Mouse (Mus musculus) right cerebral cortex, adult 18-20 months (tissue): ENCODE measurements around the gene Zfp493.
A peak's percentile ranks its signal among the peaks of the same experiment; 100 is the strongest.
"Not testable (repeated sequence)": the region's sequence is repeated elsewhere in the genome, so short reads cannot be mapped to it uniquely, and the experiment has no call there.

ENCODE experiments used
- DNase-seq: peaks from one replicate; pipeline ENCODE4 v3.0.0; 2022; ENCODE audit warnings: mixed read lengths

The Zfp493 gene

DNA sequence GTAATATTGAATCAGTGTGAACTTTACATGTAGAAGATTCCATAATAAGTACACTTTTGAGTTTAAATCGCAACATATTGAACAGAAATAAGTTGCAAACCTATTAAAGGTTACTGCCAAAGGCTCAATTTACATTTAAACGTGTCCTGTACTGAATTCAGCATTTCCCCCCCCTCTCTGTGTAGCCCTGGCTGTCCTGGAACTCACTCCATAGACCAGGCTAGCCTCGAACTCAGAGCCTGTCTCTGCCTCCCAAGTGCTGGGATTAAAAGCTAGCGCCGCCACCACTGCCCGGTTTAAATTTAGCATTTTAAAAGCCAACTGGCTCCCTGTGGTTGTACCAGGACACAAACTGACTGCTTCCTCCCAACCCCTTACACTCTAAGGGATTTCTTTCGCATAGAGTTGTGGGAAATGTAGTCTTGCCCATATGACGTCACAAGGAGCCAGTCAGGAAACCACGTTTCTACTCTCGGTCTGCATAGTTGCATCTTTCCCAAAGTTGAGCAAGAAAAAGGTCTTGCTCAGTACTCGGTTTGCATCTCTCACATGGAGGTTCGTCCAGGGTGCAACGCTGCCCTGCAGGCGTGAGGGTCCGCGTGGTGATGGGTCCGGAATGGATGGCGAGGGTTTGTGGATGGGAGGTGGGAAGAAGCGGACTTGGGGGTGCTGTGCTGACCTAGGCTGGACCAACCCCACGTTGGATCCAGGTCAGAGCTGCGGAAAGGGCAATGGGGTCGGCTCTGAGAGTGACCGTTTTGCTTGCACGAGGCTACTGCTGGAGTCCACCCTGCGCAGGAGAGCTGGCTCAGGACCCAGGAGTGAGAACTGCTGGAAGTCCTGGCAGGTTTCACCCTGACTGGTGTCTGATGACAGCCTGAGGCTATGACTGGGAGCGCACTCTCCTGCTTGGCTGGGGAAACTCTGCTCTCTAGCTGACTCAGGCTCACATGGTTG, at the start of gene Zfp493:
Zfp493 (plus strand) TSS at position 429 of the 957 bp plus-strand sequence.
- peak; percentile 80 for DNase-seq

DNA sequence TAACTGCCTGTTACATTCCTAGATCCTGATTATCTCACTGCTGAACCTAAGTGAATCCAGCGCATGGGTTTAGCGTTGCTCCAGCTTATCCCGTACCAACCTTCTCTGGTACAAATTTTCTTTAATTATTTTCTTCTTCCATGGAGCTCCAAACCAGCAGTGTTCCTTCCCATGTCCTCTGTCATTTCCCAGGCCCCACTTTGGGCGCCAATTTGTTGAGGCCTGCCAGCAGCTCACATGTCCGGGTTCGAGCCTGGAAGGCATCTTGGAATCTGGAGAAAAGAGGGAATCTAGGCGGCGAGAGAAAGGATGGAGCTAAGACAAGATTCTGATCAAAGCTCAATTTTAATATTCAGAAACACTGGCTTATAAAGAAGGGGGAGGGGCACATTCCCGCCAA, 45.1 kb upstream of the Zfp493 start:
- not testable (repeated sequence) for DNase-seq

DNA sequence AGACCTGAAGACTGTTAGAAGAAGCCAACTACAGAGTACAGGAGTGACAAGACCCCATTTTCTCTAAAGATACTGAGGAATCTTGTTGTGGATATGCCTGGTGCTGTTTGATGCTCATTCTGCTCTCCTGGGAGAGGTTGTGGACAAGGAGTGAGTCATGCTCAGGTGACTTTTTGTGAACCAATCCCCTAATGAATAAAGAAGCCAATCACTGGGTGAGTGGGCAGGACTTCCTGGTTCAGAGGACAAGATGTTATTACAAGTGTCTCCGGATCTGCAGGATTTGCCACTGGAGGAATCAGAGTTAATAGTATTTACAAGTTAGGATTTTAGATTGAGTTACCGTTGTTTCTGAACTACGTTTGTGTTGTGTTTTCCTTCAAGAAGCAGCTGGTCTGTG, 36.6 kb upstream of the Zfp493 start:
- no peak for DNase-seq

DNA sequence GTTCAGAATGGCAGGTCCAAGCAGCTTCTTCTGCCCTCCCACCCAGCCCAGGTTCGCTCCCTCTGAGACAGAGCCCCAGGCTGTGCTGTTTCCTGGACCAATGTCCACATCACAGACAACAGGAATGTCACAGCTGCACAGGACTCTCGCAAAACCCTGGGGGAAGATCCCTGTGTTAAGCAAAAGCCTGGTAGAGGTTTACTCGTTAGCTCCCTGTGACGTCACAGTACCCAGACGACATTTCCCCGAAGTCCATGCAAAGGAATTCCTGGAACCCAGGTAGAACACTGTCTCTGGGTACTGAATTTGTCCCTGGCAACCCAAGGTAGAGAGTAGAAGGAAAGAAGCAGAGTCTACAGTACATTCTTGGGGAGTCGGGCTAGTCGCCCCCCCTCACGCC, 35.6 kb upstream of the Zfp493 start:
- no peak for DNase-seq

DNA sequence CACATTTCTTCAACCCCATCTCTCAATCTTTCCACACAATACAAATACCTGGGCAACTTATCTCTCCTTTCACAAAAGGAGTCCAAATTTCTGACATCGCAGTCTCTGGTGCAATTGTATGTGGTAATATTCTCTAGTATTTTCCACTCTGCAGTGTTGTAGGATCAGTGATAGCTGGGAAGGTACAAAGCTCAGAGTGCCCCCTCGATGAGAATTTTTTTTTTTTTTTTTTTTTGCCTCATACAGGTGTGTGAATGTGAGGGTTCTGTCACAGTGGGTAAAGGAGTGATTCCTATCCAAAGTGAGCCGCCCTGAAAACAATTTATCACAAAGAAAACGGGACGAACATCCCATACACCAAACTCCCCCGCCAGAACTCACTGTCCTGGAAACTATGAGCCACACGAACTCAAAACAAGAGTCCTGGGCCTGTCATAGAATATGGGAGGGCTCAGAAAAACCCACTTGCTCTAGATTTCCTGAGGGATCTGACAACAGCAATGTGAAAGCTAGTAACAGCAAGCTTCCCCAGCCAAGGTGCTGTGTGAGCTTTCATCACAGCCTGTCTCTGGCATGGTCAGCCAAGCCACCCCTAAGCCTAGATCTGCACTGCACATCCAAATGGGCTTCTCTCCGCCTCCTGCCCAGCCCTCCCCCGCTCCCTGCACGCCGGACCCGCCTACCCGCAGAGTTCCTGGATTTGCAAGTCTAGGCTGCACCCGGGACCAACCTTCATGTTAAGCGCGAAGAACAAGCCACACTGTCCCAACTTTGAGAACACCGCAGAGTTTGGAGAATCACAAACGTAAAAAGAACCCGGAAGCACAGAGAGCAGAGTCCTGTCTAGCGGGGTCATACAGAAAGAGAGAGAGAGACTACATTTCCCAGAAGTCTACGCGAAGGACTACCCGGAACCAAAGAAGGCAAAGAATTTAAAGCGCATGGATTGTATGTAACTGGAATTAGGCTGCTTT, 24.9 kb upstream of the Zfp493 start, which contains the start of gene Zfp85:
Zfp85 (minus strand) TSS at position 896 of the 974 bp plus-strand sequence.
- DNase-seq: peak; percentile 56

DNA sequence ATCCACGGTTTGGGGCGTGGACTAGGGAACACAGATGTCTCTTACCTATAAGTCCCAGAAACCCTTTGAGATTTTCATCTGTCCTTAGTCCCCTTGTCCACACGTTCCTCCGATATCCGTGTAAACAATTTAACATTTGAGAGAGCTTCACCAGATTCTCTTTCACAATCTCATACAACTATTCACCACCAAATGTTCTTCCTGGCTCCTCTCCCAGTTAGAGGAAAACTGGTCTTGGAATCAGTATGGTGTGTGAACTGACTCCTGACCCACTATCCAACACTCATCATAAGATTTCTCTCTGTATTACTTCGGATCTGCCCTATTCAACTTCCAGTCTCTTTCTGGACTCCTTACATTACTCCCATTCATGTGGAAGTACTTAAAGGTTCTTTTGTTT, 23.7 kb upstream of the Zfp493 start:
- no peak for DNase-seq

DNA sequence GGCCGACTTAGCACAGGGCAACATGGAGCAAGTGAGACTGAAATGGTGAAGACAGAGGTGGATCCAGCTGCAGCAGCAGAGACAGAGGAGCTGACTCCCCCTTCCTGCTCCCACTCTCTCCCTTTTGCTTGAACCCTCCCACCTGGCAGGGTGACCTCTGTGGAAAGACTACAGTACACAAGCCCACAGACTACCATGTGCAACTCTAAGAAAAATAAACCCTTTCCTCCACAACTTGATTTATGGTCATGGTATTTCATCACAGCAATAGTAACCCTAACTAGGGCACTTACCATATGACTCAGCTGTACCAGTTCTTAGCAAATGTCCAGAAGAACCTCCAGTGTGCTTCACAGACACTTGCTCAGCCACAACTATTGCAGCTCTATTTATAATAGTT, 19.5 kb upstream of the Zfp493 start:
- DNase-seq: no peak

DNA sequence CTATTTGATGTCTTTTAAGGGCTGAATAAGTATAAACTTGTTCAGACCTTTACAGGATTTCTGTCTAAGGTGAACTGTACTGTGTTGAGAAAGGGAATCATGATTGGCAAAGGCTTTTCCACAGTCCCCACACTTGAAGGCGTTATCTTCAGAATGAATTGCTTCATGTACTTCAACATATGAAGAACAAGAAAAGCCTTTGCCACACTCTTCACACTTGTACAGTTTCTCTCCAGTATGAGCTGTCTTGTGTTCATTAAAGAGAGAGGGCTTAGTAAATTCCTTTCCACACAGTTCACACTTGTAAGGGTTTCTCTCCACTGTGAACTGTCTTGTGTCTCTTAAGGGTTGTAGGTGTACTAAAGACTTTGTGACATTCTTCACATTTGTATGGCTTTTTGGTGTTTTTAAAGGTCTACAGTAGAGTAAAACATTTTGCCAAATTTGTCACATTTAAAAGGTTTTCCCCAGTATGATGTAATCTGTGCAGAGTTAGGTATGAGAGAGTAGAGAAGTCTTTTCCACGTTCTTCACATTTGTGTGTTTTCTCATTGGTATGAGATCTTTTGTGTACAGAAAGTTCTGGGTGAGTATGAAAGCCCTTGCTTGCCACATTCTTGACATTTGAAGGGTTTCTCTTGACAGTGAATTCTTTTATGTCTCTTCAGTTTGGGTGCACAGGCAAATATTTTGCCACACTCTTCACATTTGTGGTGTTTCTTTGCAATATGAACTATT, 16.3 kb upstream of the Zfp493 start:
- no peak for DNase-seq

DNA sequence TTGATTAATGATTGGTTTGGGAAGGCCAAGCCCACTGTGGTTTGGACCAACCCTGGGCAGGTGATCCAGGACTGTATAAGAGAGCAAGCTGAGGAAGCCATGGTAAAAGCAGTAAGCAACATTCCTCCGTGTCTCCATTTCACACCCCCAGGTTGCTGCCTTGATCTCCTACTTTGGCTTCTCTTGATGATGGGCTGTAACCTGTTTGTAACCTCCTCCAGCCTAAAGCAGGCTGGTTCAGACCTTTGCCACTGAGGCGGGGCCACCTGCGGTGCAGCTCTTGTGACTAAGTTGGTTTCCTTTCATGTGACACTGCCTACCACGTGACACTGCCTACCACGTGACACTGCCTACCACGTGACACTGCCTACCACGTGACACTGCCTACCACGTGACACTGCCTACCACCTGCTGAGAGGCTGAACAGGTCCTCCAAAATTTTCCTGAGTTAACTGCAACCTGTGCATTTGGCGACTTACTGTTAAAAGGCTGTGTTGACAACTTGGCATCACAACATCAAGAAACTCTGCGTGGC, 12.5 kb downstream of the Zfp493 start:
- DNase-seq: no peak

DNA sequence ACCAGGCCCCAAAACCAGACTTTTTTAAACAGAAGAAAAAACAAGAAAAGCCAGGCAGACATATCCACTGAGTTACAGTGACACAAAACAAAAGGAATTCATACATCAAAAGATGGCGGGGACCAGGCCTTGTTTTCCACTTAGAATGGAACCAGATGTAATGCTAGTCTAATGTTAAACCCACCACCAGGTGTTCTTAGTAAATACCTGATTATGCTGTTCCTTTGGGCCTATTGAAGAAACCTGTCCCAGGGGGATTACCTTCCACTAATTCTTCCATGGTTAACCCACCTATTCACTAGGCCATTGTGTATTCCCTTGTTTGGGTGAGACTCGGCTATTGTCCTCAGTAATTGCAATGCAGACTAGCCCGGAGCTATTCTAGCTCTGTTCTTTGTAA, 19.1 kb downstream of the Zfp493 start:
- no peak for DNase-seq

DNA sequence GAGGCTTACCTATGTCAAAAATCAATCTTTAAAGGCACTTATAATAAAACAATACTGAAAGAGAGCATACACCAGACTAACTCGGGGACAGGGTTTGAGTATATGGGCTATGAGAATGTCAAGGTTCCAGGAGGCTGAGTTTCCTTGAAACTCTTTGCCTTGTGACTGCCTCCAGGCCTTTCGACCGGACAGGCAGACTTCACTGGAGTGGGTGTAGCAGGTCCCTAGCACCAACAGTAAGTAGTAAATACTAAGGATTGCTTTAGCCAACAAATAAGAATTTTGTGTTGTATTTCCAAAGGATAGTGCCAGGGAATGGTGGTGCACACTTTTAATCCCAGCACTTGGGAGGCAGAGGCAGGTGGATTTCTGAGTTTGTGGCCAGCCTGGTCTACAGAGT, 19.7 kb downstream of the Zfp493 start:
- DNase-seq: not testable (repeated sequence)

DNA sequence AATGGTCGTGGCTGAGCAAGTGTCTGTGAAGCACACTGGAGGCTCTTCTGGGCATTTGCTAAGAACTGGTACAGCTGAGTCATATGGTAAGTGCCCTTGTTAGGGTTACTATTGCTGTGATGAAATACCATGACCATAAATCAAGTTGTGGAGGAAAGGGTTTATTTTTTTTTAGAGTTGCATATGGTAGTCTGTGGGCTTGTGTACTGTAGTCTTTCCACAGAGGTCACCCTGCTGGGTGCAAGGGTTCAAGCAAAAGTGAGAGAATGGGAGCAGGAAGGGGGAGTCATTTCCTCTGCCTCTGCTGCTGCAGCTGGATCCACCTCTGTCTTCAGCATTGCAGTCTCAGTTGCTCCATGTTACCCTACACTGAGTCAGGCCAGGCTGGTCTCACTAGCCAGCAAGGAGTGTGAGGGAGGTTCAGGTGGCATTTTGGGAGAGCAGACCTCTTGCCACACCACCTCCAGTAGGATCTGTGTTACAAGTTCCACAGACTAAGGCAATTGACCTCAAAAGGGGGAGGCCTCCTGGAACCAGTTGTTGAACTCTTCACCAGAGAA, 32.2 kb downstream of the Zfp493 start:
- no peak for DNase-seq

DNA sequence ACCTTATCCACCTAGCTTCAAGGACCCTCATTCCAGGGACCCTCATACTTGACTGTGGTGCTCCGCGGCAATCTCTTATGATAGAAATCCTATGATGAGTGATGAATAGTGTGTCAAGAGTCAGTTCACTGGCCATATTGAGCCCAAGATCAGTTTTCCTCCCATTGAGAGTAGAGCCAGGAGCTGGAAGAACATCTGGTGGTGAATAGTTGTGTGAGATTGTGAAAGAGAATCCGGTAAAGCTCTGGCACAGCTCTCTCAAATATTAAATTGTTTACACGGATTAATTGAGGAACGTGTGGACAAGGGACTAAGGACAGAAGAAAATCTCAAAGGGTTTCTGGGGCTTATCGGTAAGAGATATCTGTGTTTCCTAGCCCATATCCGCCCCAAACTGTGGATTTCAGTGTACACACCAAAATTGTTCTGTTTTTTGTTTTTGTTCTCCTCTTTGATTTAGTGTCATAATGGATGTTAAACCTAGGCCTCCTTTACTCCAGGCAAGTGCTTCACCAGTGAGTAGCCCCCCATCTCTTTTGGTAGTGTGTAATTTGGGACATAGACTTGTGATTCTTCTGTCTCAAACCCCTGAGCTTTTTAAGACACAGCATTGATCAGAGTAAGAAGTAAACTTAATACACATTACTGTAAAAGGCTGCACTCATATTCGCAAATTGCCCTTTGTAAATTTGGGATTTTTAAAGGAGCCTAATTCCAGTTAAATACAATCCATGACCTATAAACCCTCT, 33.6 kb downstream of the Zfp493 start:
- no peak for DNase-seq

DNA sequence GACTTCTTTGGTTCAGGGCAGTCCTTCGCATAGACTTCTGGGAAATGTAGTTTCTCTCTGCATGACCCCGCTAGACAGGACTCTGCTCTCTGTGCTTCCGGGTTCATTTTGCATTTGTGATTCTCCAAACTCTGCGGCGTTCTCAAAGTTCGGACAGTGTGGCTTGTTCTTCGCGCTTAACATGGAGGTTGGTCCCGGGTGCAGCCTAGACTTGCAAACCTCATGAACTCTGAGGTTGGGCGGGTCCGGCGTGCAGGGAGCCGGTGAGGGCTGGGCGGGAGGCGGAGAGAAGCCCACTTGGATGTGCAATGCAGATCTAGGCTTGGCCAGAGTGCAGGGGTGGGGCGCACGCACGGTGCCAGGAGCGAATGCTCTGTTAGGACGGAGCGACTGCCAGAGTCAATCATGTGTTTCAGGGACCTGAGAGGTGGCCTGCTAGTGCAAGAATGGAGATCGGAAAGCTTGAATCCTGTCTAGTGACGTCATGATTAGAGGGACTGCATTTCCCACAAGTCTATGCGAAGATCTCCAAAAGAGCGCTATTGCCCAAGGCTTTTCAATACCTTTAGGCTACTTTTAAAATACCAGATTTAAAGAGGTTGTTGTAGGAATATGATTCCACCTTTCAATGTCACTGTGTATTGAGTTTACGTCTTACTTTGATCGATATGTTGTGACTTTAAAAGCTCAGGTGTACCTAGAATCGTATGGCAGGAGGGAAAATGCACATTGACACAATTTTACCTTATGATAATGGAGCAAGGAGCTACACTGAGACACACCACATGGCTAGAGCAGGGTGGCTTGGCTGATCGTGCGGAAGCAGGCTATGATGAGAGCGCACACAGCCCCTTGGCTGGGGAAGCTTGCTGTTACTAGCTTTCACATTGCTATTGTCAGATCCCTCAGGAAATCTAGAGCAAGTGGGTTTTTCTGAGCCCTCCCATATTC, 34.5 kb downstream of the Zfp493 start, which contains the start of gene Zfp273:
Zfp273 (plus strand) TSS at position 31 of the 951 bp plus-strand sequence.
- peak; percentile 85 for DNase-seq

DNA sequence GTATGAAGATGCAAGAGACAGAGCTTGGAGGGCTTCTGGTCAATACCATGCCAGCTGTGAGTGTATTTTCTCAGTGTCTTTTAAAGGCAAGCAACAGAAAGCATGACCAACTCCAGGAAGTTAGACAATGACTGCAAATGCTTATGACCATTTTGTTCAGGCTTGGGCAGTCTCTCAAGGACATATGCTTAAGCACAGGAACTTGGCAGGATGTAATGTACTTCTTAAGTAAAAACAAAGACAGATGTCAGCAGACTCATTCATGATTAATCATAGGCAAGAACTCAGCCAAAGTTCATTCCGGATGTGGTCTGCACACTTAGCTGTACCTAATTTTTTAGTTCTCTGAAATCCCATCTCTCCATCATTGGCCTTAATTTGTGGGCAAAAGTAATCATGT, 39.1 kb downstream of the Zfp493 start:
- DNase-seq: no peak

DNA sequence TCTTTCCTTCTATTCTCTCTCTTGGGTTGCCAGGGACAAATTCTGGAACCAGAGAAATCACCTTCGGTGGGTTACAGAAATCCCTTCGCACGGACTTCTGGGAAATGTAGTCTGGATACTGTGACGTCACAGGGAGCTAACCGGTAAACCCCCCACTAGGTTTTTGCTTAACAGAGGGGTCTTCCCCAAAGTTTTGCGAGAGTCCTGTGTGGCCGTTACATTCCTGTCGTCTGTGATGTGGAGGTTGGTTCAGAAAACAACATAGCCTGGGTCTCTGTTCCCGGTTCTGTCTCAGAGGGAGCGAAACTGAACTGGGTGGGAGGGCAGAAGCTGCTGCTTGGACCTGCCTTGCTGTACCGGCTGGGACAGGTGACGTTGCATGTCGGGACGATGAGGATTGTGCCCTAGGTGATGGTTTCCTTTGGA, 51.4 kb downstream of the Zfp493 start, which contains the start of gene Gm10037:
Gm10037 (plus strand) TSS at position 196 of the 426 bp plus-strand sequence.
- peak; percentile 74 for DNase-seq

DNA sequence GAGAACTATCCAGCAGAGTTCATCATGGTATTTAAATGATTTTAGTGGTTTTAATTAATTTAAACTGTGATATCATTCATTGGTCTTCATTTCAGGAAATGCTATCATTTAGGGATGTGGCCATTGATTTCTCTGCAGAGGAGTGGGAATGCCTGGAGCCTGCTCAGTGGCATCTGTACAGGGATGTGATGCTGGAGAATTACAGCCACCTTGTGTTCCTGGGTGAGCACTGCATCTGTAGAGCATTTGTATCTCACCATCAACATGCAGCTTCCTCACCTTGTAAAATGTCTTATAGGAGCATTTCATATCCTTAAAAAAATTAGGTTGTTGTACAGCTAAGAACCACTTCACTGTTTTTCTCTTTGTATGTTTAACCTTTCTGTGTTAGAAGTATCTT, 53.6 kb downstream of the Zfp493 start:
- not testable (repeated sequence) for DNase-seq
